Mouse (Mus musculus) cerebellum, adult 9-10 months (tissue): ENCODE results near the gene Actl10.

ENCODE experiments used
- DNase-seq: peaks from one replicate; pipeline ENCODE4 v3.0.0; 2022

Actl10 gene

DNA sequence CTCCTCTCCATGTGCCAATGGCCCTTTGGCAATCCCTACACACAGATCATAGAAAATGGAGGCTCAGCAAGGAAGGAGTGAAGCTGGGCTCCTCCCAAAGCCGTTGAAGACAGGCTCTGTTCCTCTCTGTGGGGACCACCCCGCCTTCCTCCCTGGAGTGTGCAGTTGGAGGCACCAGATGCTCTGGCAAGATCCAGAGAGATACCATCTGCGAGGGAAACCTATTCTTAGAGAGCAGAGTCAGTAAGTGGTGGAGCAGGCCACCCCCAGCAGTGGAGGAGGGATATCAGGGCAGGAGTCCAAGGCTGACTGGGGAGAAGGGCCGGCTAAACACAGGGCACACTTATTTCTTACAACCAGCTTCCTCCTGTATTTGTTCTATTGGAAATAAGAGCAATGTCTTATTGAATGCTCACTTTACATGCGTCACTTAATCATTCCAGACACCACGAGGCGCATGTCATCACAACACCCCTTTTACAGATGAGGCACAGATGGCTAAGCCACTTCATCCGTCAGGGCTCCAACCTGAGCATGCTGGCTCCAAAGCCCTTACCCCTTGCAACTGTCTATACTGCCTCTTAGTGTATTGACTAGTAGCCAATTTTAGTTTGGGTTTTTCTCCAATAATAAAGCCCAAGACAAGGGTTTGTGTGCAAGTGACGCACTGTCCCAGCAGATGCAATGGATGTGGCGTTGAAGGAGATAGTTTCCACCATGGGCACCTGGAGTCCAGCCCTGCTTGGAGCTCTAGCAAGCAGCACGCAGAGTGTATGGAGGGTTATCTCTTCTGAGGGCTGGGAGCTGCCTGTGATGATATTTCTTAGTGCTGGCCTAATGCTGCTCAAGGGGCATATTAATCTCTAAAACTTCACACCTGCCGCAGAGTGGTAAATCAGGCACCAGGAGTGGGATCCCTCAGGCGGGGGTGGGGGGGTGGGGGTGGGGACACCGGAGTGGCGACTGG lies 32.6 kb downstream of the Actl10 start:
- DNase-seq = peak; percentile 90

DNA sequence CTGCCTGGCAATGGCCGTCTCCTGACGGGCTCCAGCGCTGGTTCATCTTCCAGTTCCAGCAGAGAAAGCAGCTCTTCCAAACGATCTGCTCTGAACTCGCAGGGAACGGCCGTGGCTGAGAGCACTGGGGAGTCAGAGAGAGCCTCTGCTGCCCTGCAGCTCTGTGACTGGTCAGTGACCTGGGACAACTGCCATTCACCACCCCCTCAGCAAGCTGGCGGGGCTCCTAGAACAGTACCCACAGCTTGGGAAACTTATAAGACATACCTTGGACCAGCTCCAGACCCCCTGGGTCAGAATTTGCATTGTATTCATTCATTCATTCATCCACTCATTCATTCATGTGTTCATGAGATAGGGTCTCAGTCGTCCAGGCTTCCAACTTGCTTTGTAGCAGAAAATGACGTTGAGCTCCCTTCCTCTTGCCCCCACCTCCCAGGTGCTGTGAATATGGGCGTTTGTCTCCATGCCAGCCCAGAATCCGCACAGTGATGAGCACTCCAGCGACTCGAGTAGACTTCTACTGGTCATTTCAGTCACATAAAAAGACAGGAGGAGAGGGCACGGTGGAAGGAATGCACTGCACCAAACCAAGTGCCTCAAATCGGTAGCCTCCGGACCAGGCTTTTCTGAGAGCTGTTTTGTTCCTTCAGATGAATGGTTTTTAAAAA lies 33.5 kb downstream of the Actl10 start:
- no peak for DNase-seq

DNA sequence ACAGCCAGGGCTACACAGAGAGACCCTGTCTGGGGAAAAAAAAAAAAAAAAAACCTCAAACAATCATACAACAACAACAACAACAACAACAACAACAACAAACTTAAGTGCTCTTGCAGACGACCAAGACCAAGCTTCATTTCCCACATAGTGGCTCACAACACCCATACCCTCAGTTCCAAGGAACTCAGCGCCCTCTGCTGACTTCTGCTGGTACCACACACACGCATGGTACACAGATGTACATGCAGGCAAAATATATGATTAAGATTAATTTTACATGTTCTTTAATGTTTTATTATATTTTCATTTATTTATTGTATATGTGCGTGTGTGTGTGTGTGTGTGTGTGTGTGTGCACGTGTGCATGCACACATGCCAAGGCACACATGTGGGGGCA lies 34.8 kb downstream of the Actl10 start:
- DNase-seq = no peak

DNA sequence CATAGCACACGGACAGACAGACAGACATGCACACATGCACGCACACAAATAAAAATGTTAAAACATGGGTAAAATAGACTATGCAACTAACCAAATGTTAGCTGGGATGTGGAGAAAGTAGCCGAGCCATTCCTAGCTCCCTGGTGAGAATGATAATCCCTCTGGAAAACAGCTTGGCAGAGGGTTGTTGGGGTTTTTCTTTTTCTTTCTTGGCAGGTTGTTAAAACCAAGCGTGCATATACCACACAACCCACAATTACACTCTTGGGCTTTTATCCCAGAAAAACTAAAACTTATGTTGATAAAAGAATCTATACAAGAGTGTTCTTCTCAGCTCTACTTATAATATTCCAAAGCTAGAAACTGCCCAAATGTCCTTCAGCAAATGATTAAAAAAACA lies 37.5 kb downstream of the Actl10 start:
- no peak for DNase-seq

DNA sequence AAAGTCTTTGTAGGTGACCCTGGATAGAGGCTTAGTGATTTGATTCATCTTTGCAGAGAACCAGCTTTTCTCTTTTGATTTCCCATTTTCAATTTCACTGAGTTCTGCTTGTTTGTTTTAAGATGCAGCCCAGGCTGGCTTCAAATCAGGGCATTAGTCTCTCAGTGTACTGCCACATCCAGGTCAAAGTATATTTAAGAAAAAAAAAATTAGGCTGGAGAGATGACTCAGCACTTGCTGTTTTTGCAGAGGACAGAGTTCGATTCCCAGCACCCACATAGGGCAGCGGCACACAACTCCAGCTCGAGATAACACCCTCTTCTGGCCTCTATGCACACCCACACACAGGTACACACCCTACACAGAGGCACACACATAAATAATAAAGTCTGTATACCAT lies 39.7 kb downstream of the Actl10 start:
- no peak for DNase-seq

DNA sequence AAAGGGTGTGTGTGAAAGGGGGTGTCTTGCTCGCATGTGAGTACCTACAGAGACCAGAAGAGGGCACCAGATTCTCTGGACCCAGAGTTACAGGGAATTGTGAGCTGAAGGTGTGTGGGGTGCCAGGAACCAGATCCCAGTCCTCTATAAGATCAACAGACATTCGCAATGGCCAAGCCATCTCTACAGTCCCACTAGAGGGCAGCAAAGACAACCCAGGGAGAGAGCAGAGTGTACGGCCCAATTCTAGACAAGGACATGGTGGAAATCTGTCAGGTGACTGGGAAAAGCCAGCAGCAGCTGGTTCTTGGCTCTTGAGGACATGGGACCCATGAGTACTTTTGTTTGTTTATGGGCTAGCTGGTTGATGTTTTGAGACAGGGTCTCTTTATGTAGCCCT lies 41.4 kb downstream of the Actl10 start:
- no peak for DNase-seq

DNA sequence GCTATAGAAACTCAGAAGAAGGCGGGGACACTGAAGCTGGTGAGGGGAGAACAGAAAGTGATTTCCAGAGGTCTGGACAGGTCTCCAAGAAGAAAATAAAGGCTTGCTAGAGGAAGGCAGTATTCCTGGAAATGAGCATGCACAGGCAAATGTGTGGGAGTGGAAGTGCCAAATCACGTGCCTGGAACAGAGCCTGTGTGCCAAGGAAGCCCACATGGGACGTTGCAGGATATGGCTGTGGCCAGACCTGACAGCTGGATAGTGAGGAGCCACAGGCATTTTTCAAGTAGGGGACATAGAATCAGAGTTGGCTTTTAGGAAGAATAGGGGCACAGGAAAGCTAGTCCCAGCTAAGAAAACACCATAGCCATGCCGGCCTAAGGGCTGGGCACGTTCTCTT lies 44.2 kb downstream of the Actl10 start:
- no peak for DNase-seq

DNA sequence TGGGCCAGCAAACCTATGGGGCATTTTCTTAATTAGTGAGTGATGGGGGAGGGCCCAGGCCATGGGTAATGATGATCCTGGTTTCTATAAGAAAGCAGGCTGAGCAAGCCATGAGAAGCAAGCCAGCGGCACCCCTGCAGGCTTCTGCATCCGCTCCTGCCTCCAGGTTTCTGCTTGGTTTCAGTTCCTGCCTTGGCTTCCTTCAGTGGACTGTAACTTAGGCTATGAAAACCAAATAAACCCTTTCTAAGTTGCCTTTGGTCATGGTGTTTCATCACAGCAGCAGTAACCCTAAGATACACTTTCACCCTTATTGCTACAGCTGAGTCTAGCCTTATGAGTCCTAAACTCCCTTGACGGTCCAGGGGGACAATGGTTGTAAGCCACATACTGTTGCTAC lies 45.8 kb downstream of the Actl10 start:
- no peak for DNase-seq

DNA sequence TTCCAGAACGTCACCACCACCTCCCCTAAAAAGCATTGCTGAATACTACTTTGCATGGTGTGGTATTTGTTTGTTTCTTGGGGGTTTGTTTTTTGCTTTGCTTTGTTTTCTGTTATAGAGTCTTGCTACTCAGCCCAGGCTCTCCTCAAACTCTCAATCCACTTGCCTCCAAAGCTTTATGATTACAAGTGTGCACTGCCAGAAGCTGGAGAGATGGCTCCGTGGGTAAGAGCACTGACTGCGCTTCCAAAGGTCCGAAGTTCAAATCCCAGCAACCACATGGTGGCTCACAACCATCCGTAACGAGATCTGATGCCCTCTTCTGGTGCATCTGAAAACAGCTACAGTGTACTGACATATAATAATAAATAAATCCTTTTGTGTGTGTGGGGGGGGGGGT lies 49.0 kb downstream of the Actl10 start:
- DNase-seq = no peak

DNA sequence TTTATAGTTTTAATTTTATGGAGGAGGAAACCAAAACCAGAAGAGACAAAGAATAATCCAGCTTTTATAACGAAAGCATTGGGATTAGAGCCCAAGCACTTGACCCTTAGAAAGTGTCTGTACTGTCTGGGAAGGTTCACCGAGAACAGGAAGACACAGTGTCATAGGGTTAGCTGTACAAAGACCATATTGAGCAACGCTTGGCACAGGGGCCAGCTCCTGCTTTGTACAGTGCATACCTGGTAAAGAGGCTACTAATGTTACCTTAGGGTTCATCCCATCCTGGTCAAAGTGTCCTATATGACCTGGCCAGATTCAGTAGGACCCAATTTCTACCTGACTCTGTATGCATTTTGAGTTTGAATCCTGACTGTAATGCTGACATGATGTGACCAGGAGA lies 49.7 kb downstream of the Actl10 start:
- no peak for DNase-seq
